Mouse (Mus musculus): ENCODE data around the gene Baiap2. TPM values are rescaled to one million over a fixed set of nuclear protein-coding genes. Genes with fewer than 3 reads are reported as not detected.

Baiap2 gene
- 9.2 and 10.0 TPM in 2 replicates for polyA plus RNA-seq (2015; fragmentation: Nextera tagmentation; extraction: Ambion mirVana)

- Histone ChIP-seq H3K9ac (replicated peaks) (peak within 1 kb of the TSS; percentile 79), H3K36me3 (no peaks in the 10 kb centered on the region), H3K27me3 (peaks cover 35% of the 10 kb centered on the region), H3K4me2 (replicated peaks) (peak within 1 kb of the TSS; percentile 99), H3K4me3 (replicated peaks) (peak within 1 kb of the TSS; percentile 66), H3K27ac (peak within 1 kb of the TSS; percentile 75), H3K9me3 (no peaks in the 10 kb centered on the region), H3K4me1 (replicated peaks) (peaks cover 62% of the 10 kb centered on the region)
- WGBS = under 1% methylated on average over 62 of the region's 79 CpGs
- ATAC-seq = peak; percentile 94
Observed at GRCm38 (mm10) chr11:119942727-119943427, at the start of gene Baiap2. Gene Baiap2 (plus strand): TSS chr11:119942763.

- Histone ChIP-seq H3K27me3 (no peaks in the 10 kb centered on the region), H3K4me3 (replicated peaks) (no peak overlapping the region), H3K27ac (peak overlapping the region; percentile 76), H3K9me3 (no peaks in the 10 kb centered on the region), H3K36me3 (peaks cover 77% of the 10 kb centered on the region), H3K4me1 (replicated peaks) (peaks cover 8% of the 10 kb centered on the region; the same call in 1 of the 2 replicates), H3K9ac (replicated peaks) (peak overlapping the region; percentile 39; the same call in 1 of the 2 replicates), H3K4me2 (replicated peaks) (no peak overlapping the region)
- ATAC-seq = peak; percentile 63; the same call in 1 of the 2 replicates
- WGBS = 62% methylated on average over 10 of the region's 10 CpGs
Observed at GRCm38 (mm10) chr11:119893667-119894236, 48.8 kb upstream of the Baiap2 start.

- ATAC-seq = no peak
- peaks cover 70% of the 10 kb centered on the region for H3K36me3 ChIP-seq
- H3K4me1 ChIP-seq (replicated peaks) = peaks cover 10% of the 10 kb centered on the region; the same call in 1 of the 2 replicates
- H3K27me3 ChIP-seq = no peaks in the 10 kb centered on the region
- H3K9me3 ChIP-seq = no peaks in the 10 kb centered on the region
- no peak overlapping the region for H3K9ac ChIP-seq (replicated peaks)
- H3K4me2 ChIP-seq (replicated peaks) = no peak overlapping the region
- no peak overlapping the region for H3K4me3 ChIP-seq (replicated peaks)
- H3K27ac ChIP-seq = peak overlapping the region; percentile 76
- WGBS = 78% methylated on average over 6 of the region's 6 CpGs
Observed at GRCm38 (mm10) chr11:119894634-119895033, 47.9 kb upstream of the Baiap2 start.

GRCm38 (mm10) chr11:119897041-119897440, 45.5 kb upstream of the Baiap2 start:
- Histone ChIP-seq H3K4me1 (replicated peaks) (peaks cover 10% of the 10 kb centered on the region; the same call in 1 of the 2 replicates), H3K36me3 (peaks cover 50% of the 10 kb centered on the region), H3K27ac (peak overlapping the region; percentile 65), H3K9me3 (no peaks in the 10 kb centered on the region), H3K4me3 (replicated peaks) (no peak overlapping the region), H3K4me2 (replicated peaks) (no peak overlapping the region), H3K27me3 (no peaks in the 10 kb centered on the region), H3K9ac (replicated peaks) (no peak overlapping the region)
- ATAC-seq = peak; percentile 61
- 78% methylated on average over 9 of the region's 9 CpGs for WGBS

- no peak for ATAC-seq
- H3K9me3 ChIP-seq = no peaks in the 10 kb centered on the region
- no peak overlapping the region for H3K9ac ChIP-seq (replicated peaks)
- peaks cover 36% of the 10 kb centered on the region for H3K36me3 ChIP-seq
- no peak overlapping the region for H3K27ac ChIP-seq
- no peak overlapping the region for H3K4me3 ChIP-seq (replicated peaks)
- H3K27me3 ChIP-seq = no peaks in the 10 kb centered on the region
- WGBS = 92% methylated on average over 11 of the region's 11 CpGs
- H3K4me2 ChIP-seq (replicated peaks) = no peak overlapping the region
- H3K4me1 ChIP-seq (replicated peaks) = peaks cover 2% of the 10 kb centered on the region; the same call in 1 of the 2 replicates
Observed at GRCm38 (mm10) chr11:119898976-119899375, 43.6 kb upstream of the Baiap2 start.

- H3K4me2 ChIP-seq (replicated peaks) = no peak overlapping the region
- H3K27me3 ChIP-seq = no peaks in the 10 kb centered on the region
- no peak overlapping the region for H3K27ac ChIP-seq
- ATAC-seq = no peak
- WGBS = 76% methylated on average over 4 of the region's 4 CpGs
- H3K36me3 ChIP-seq = peaks cover 19% of the 10 kb centered on the region
- H3K4me3 ChIP-seq (replicated peaks) = no peak overlapping the region
- H3K9ac ChIP-seq (replicated peaks) = no peak overlapping the region
- peaks cover 5% of the 10 kb centered on the region; the same call in 1 of the 2 replicates for H3K4me1 ChIP-seq (replicated peaks)
- no peaks in the 10 kb centered on the region for H3K9me3 ChIP-seq
Observed at GRCm38 (mm10) chr11:119901174-119901573, 41.4 kb upstream of the Baiap2 start.

- no peak overlapping the region for H3K4me2 ChIP-seq (replicated peaks)
- no peak overlapping the region for H3K27ac ChIP-seq
- H3K9me3 ChIP-seq = no peaks in the 10 kb centered on the region
- no peak for ATAC-seq
- WGBS = 67% methylated on average over 4 of the region's 4 CpGs
- H3K27me3 ChIP-seq = peaks cover 6% of the 10 kb centered on the region; the same call in 1 of the 2 replicates
- H3K4me3 ChIP-seq (replicated peaks) = no peak overlapping the region
- H3K36me3 ChIP-seq = peaks cover 10% of the 10 kb centered on the region
- H3K9ac ChIP-seq (replicated peaks) = no peak overlapping the region
- peaks cover 5% of the 10 kb centered on the region; the same call in 1 of the 2 replicates for H3K4me1 ChIP-seq (replicated peaks)
Observed at GRCm38 (mm10) chr11:119902891-119903290, 39.7 kb upstream of the Baiap2 start.

- WGBS = 35% methylated on average over 5 of the region's 5 CpGs
- peak; percentile 82 for ATAC-seq
- no peak overlapping the region for H3K4me2 ChIP-seq (replicated peaks)
- peaks cover 13% of the 10 kb centered on the region; the same call in 1 of the 2 replicates for H3K27me3 ChIP-seq
- no peak overlapping the region for H3K9ac ChIP-seq (replicated peaks)
- H3K4me3 ChIP-seq (replicated peaks) = no peak overlapping the region
- no peaks in the 10 kb centered on the region for H3K9me3 ChIP-seq
- H3K27ac ChIP-seq = no peak overlapping the region
- H3K4me1 ChIP-seq (replicated peaks) = peaks cover 6% of the 10 kb centered on the region; the same call in 1 of the 2 replicates
- H3K36me3 ChIP-seq = 0 out of 2 replicates have a peak, but pooled peaks cover under 1% of the 10 kb centered on the region
Observed at GRCm38 (mm10) chr11:119904621-119905286, 37.8 kb upstream of the Baiap2 start.

GRCm38 (mm10) chr11:119905794-119906193, 36.8 kb upstream of the Baiap2 start:
- WGBS = 88% methylated on average over 5 of the region's 5 CpGs
- Histone ChIP-seq H3K4me1 (replicated peaks) (peaks cover 11% of the 10 kb centered on the region; the same call in 1 of the 2 replicates), H3K27ac (no peak overlapping the region), H3K36me3 (no peaks in the 10 kb centered on the region), H3K9me3 (no peaks in the 10 kb centered on the region), H3K9ac (replicated peaks) (no peak overlapping the region), H3K4me2 (replicated peaks) (no peak overlapping the region), H3K4me3 (replicated peaks) (no peak overlapping the region), H3K27me3 (peaks cover 13% of the 10 kb centered on the region; the same call in 1 of the 2 replicates)
- ATAC-seq = no peak

- Histone ChIP-seq H3K4me3 (replicated peaks) (no peak overlapping the region), H3K9ac (replicated peaks) (peak overlapping the region; percentile 39; the same call in 1 of the 2 replicates), H3K4me2 (replicated peaks) (no peak overlapping the region), H3K4me1 (replicated peaks) (peaks cover 11% of the 10 kb centered on the region; the same call in 1 of the 2 replicates), H3K27me3 (peaks cover 13% of the 10 kb centered on the region; the same call in 1 of the 2 replicates), H3K36me3 (no peaks in the 10 kb centered on the region), H3K27ac (no peak overlapping the region), H3K9me3 (no peaks in the 10 kb centered on the region)
- 30% methylated on average over 7 of the region's 7 CpGs for whole genome bisulfite sequencing
- ATAC-seq = no peak
Observed at GRCm38 (mm10) chr11:119907006-119907650, 35.4 kb upstream of the Baiap2 start.

GRCm38 (mm10) chr11:119907711-119908110, 34.9 kb upstream of the Baiap2 start:
- ATAC-seq = no peak
- no peak overlapping the region for H3K27ac ChIP-seq
- WGBS = 46% methylated on average over 7 of the region's 7 CpGs
- H3K27me3 ChIP-seq = peaks cover 13% of the 10 kb centered on the region; the same call in 1 of the 2 replicates
- H3K36me3 ChIP-seq = no peaks in the 10 kb centered on the region
- no peak overlapping the region for H3K4me3 ChIP-seq (replicated peaks)
- peak overlapping the region; percentile 39; the same call in 1 of the 2 replicates for H3K9ac ChIP-seq (replicated peaks)
- H3K9me3 ChIP-seq = no peaks in the 10 kb centered on the region
- peaks cover 15% of the 10 kb centered on the region for H3K4me1 ChIP-seq (replicated peaks)
- H3K4me2 ChIP-seq (replicated peaks) = no peak overlapping the region
